Mouse (Mus musculus) left cerebral cortex, adult 9 months (tissue): ENCODE data around the gene Arhgef3.
"Not testable (repeated sequence)": the region's sequence is repeated elsewhere in the genome, so short reads cannot be mapped to it uniquely, and the experiment has no call there.

Experiments
- DNase-seq, 2 experiments: peaks; one replicate each; pipeline ENCODE4 v3.0.0; 2022; ENCODE audit warnings: low spot score in 2 of 2

The Arhgef3 gene

DNA sequence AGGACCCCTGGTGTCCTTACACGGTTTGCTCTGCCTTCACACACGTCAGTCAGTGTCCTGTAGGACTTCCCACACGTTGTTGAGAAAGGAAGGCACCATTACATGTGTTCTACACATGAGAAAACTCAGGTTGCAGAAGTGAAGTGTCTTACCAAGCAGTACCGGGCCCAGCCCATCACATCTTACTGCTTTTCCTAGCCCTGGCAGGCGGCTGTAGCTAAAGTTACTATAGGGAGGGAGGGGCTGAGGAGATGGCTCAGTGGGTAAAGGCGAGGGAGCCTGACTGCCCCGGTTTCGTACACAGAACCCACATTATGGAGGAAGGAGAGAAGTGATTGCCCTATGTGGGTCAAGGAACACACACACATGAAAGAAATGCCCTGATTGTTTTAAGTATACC is 116.8 kb downstream of the Arhgef3 start:
- no peak for DNase-seq

GRCm38 (mm10) chr14:27231974-27232780 is 117.5 kb downstream of the Arhgef3 start:
- DNase-seq, result no peak

GRCm38 (mm10) chr14:27233056-27233455 is 118.4 kb downstream of the Arhgef3 start:
- no peak for DNase-seq

- no peak for DNase-seq
Measured at GRCm38 (mm10) chr14:27233656-27234055, 119.0 kb downstream of the Arhgef3 start.

GRCm38 (mm10) chr14:27234270-27234840 is 119.7 kb downstream of the Arhgef3 start:
- DNase-seq, result no peak

DNA sequence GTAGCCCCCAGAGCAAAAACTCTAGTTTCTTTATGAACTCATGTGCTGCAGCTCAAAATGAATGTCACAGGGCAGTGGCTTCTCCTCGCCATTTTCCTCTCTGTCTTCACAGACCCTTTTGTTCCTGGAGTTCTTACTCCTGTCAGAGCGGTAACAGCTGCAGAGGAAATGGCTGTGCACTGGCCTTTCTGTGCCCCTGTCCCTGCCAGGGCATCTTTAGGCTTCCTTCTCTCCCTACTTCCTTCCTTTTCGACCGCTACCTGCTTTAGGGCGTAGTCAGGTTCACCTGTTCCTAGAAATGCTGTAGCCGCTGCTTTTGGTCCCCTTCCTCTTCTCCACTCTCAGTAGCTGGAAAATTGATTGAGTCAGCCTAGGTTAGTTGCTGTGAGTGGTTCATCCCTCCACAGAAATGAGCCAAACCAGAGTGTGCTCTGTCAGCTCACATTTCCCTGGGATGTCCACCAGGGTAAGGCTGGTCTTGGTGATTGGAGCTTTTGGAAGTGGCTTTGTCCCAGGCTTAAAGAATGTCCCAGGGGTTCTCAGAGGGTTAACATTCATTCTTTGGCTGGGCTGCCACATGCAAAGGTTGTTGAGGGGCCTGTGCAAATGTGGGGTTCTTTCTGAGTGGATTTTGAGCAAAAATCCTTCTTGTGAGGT is 121.3 kb downstream of the Arhgef3 start:
- no peak for DNase-seq

- no peak for DNase-seq
Measured at GRCm38 (mm10) chr14:27237522-27238187, 123.0 kb downstream of the Arhgef3 start.

- DNase-seq, result no peak
Measured at GRCm38 (mm10) chr14:27238600-27239118, 124.0 kb downstream of the Arhgef3 start.

GRCm38 (mm10) chr14:27239551-27240091 is 124.9 kb downstream of the Arhgef3 start:
- DNase-seq, result no peak

GRCm38 (mm10) chr14:27242253-27242652 is 127.6 kb downstream of the Arhgef3 start:
- DNase-seq, result no peak

- DNase-seq, result no peak
Measured at GRCm38 (mm10) chr14:27242769-27243168, 128.1 kb downstream of the Arhgef3 start.

- DNase-seq, result no peak
Measured at GRCm38 (mm10) chr14:27243585-27243984, 128.9 kb downstream of the Arhgef3 start.

- DNase-seq, result no peak
Measured at GRCm38 (mm10) chr14:27244898-27245297, 130.2 kb downstream of the Arhgef3 start.

DNA sequence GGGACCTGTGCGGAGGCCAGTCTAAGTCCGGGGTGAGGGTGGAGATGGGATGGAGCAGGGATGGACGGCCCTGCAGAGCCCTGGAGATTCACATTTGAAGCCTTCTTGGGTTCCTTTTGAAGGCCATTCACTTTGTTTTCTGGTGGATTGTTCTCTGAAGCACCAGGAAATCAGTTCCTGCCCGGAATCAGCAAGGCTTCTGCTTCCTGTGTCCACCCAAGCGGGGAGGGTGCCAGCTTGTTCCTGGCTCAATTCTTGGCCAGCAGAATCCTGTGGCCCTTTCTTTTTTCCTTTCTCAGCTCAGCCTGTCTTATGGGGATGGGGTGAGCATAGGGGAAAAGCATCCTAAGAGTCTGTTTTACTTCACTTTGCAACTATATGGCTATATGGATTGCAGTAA is 131.7 kb downstream of the Arhgef3 start:
- DNase-seq, result no peak

GRCm38 (mm10) chr14:27246948-27247347 is 132.2 kb downstream of the Arhgef3 start:
- not testable (repeated sequence) for DNase-seq

- DNase-seq, result no peak
Measured at GRCm38 (mm10) chr14:27249121-27249520, 134.4 kb downstream of the Arhgef3 start.

GRCm38 (mm10) chr14:27250281-27250789 is 135.6 kb downstream of the Arhgef3 start:
- DNase-seq, result no peak

GRCm38 (mm10) chr14:27253391-27253790 is 138.7 kb downstream of the Arhgef3 start:
- no peak for DNase-seq

DNA sequence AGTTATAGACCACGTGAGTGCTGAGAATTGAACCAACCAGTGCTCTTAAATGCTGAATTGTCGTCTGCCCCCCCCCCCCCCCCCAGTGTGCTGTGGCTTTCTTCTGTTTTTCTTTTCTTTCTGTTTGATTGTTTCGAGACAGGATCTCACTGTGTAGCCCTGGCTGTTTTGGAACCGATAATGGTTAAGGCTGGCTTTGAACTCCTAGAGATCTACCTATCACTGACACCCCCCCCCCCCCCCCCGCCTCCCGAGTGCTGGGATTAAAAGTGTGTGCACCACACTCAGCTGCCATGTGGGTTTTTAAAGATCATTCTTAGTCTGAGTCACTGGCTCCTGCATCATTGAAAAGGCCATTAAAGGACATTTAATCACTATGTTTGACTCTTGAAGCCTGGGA is 147.7 kb downstream of the Arhgef3 start:
- no peak for DNase-seq

DNA sequence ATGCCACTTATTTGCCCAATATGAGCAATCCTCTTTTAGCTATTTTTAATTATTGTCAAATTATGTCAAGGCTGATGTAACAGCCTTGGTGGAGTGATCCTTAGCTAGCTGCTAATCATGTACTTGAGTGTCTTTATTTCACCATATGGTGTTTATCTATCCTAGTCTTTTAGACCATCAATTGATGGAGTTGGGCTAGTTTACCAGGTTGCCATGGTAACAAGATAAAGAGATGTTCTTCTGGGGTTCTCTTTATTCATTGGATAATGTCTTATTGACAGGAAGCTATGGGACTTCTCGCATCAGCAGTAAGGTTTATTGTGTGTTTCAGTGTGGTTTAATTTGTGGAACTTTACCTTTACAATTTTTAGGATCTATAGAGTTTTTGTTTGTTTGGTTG is 151.9 kb downstream of the Arhgef3 start:
- no peak for DNase-seq

DNA sequence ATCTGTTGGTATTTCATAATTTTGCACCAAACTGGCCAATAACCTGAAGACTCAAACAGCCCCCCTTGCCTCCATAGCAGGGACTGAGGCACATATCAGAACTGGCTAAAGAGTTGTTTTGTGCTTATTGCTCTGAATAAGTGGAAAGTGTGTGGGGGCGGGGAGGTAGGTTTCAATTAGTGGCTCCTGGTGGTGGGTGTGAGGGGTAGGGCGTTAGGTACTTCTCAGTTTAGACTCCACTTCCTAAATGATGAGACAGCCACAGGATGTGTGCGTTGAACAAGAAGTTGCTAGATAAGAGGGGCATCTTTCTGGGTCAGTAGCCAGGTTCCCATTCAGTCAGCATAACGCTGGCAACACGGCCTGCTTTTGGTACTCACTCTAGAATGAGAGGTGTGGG is 153.4 kb downstream of the Arhgef3 start:
- DNase-seq, result no peak
